Mouse (Mus musculus): Measurements from ENCODE around the gene Cerkl.

- TF ChIP-seq CTCF (IDR thresholded peaks at IDR 0.05; ENCODE audit: low read depth) (no peak), EP300 (IDR thresholded peaks at IDR 0.05; ENCODE audit: low read depth) (no peak)
Measured at GRCm38 (mm10) chr2:79312499-79312898, 144.1 kb downstream of the Cerkl start.

Measured in liver, embryonic 14.5 days (tissue).